Mouse (Mus musculus) small intestine, adult 2 months (tissue): ENCODE results near the gene 2300002M23Rik.

ENCODE experiments used
- CTCF ChIP-seq: fragments of 200-500 bp; IDR thresholded peaks from 2 replicates; pipeline ENCODE4 v1.5.1; 2012; ENCODE audit warnings: low read depth, mild to moderate bottlenecking, control low read depth, inconsistent platforms, low read length, moderate library complexity, mixed read lengths; ENCODE audit not compliant: insufficient replicate concordance, insufficient read length; ENCODE audit errors: extremely low read depth
- POLR2A ChIP-seq: fragments of 200-500 bp; IDR thresholded peaks from 2 replicates; pipeline ENCODE4 v1.6.1; 2012; ENCODE audit warnings: low read depth, mild to moderate bottlenecking, control low read depth, inconsistent platforms, low read length, moderate library complexity

DNA sequence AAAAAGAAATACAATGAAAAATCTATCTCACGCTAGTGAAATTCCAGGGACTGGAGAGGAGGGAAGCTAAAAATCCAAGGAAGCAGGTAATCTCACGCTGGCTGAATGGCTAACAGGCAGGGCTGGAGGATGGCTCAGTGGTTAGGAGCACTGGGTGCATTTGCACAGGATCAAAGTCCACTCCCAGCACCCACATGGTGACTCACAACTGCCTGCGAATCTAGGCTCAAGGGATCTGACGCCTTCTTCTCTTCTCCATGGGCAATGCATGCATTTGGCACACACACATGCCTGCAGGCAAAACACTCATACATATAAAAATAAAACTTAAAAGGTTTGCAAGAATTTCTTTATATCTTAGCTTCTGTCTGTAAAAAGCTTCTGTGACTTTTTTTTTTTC lies 29.8 kb upstream of the 2300002M23Rik start:
- TF ChIP-seq POLR2A (no peak), CTCF (no peak)
